Mouse (Mus musculus) urinary bladder, postnatal 36 days (tissue): ENCODE measurements around the gene Gm20388.

ENCODE experiments used
- DNase-seq, 2 experiments: peaks; one replicate each; pipeline ENCODE4 v3.0.0; 2022; ENCODE audit warnings: low spot score in 2 of 2, mixed read lengths in 1 of 2

The Gm20388 gene

DNA sequence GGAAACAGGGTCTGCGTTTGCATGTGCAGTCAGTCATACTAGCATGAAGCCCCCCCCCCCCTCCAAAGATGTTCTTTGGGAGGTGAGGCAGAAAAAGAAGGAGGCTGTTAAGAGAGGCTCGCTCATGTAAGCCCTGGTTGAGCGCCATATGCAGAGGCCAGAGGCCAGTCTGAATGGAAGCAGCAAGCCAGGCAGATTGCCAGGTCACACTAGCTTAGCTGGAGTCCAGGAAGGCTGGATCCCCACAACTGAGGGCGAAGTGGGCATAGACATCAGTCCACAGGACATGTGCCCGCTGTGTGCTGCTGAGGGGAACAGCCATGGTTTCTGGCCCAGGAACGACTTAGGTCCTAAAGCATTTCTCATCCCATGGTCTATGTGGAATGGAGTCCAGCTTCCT is 477.6 kb downstream of the Gm20388 start:
- DNase-seq = no peak

DNA sequence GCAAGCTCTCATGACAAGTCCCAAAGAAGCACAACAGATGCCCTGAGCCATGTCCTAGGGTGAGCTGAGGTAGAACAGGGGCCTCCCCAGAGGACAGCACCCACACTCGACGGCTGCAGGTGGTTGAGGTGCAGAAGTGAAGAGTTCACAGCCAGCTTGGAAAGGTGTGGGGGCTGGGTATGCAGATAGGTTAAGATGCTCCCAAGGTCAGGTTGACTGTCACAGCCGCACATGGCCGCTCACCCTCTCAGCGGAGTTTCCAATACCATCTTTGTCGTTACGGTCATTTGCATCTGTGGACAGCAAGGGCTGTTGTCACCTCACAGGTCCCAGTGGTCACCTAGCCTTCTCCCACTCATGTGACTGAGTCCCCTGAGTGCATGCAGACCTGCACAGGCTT is 480.0 kb downstream of the Gm20388 start:
- DNase-seq = no peak

DNA sequence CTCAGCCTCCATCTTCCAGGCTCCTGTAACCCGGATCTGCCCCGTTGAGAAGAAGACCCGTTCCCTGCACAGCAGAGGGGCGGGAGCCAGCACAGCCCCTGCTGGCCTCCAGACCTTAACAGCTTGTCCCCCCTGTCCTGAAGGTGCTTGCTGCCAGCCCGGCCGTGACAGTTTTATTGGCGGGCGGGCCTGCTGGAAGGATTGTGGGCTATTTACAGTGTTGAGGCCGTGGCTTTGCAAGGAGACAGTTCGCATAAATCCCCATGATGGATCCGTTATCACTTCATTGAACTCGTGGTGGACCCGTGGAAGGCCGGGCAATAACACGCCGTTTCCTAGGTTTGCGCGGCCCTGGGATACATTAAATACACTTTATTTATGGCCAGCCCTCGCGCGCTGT is 481.2 kb downstream of the Gm20388 start:
- DNase-seq = no peak

DNA sequence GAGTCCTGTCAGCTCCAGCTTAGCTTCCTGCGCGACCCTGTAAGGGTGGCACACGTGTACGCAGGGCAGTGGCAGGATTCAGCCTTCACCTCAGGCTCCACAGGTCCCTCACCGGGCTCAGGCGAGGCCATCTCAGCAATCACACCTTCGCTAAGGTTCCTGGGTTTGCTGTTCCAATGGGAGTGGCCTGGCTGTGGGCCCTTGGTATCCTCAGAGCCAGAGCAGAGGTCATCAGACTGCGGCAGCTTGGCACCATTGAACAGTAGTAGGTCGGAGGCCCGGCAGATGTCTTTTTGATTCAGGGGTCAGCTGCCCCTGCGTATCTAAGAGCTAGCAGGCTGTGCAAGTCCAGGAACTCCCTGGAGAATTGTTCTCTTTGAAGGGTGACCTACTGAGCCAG is 482.4 kb downstream of the Gm20388 start:
- no peak for DNase-seq

DNA sequence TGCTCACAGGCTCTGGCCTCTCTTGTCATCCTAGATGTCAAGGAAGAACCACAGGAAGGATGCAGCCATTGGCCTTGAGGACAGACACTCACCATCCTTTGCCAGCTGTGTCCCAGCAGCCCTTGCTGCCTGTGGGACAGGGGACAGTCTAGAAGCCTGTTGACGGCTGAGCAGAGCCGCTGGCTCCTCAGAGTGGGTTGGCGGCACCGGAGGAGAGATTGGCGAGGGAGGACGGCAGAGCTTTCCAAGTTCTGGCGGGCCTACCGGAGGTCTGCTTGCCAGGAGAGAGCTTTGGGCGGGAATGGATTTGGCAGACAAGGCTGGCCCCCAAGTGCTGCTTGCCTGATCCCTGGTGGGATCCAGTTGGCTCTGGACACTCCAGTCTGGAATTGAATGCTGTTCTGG is 483.2 kb downstream of the Gm20388 start:
- DNase-seq = no peak

DNA sequence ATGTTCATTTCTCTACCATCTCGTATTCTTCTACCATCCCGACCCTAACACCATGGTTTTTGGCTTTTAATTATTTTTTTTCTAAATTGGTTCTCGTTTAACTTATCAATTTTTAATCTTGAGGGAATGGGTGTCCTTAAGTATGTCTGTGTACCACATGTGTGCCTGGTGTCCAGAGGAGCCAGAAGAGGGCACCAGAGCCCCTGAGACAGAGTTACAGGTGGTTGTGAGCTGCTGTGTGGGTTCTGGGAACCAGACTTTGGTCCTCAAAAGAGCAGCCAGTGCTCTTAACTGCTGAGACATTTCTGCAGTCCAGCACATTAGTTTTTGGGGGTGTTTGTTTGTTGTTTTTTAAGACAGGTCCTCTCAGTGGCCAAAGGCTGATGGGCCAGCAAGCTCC is 485.3 kb downstream of the Gm20388 start:
- no peak for DNase-seq

DNA sequence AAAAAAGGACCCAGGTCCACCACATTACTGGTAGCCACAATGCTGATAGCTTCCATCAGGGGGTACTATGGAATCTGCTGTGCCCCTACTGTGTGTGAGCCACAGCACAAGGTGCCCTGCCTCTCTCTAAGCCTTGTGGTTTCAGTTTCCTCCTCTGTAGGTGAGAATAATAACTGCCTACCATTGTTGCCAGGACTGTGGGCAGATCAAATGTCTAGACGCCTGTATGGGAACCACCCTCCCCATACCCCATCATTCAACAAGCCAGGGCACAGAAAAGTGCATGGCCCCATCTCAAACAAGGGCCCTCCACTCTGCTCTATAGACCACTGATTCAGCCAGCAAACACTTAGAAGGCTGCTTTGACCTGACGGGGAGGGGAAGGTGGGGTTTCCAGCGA is 486.1 kb downstream of the Gm20388 start:
- no peak for DNase-seq

DNA sequence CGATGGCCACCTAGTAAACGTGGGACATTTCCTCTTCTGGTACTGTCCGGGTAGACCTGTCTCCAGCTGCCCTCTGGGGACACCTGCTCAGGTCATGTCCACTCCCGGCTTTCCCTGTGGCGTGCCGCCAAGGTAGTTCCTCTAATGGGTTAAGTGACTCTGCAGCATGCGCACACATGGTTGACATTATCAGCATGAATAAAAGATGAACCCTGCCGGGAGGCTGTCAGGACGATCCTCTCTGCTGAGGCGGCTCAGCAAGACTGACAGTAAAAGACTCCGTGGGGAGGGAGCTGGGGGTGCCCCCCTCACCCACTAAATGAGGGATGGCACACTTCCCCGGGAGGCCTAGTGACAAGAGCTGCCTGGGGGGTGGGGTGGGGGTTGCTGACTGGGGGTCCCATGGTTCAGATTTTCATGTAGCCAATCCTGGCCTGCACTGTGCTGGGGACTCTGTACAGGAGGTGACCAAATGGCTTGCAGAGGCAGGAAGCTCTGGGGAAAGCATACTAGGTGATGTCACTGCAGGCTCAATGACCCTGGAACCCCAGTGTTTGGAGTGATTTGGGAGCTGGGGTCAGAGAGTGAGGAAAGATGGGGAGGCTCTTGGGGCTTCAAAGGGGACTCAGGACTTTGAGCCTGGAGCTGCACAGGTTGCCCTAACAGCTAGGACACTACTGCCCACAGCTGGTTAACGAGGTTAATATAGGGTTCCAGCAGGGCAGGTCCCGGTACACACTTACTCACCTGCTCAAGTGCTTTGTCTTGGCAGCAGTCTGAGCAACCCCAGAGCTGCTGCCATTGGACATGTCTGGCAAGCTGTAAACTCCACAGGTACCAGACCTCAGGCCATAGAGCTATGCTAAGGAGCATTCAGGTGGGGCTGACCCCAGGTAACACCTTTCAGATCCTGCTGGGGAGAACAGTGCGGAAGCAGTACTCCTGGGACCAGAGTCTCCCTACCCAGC is 487.1 kb downstream of the Gm20388 start:
- DNase-seq = no peak

DNA sequence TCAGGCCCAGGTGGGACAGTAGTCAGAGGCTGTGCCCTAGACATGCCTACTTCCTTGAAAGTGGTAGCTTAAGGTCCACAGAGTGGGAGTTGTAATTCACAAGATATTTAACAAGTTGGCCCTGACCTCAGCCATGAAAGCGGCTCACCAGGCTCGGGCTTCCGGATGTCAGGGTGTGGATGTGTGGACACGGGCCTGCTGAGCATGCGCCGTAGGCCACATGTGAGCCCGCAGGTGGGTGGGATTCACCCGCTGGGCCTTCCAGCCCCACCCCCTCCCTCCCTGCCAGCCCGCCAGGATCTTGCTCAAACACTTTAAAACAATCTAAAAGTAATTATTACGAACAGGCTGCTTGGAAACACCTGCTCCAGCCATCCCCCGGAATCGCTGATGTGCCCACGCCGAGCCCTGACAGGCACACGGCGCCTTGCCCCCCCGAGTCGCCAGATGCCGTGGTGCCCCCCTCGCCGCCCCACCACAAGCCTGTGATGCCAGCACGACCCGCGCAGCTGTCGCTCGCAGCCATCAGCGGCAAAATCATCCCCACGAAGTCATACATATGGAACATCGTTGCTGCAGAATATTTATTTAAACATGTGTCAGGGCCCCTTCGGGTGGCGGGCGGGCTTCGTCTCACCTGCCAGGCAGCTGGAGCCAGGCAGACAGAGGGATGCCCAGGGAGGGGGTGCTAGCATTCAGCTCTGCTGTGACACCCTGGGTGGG is 488.7 kb downstream of the Gm20388 start:
- no peak for DNase-seq

DNA sequence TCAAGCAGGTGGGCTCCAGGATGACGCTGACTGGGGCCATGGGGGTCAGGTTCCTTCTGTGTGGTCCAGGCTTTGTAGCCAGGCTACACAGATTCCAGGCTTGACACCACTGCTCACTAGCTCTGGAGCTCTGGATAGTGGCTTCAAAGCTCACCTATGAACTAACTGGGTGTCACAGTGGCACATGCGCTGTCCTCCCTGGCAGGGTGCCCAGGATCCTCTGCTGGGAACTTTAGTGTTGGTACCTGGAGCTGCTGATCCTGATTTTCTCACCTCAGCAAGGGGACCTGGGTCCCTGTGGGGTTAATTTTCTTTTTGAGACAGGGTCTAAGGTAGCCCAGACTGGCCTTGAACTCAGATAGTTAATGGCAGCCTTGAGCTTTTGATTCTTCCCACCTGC is 490.6 kb downstream of the Gm20388 start:
- no peak for DNase-seq

DNA sequence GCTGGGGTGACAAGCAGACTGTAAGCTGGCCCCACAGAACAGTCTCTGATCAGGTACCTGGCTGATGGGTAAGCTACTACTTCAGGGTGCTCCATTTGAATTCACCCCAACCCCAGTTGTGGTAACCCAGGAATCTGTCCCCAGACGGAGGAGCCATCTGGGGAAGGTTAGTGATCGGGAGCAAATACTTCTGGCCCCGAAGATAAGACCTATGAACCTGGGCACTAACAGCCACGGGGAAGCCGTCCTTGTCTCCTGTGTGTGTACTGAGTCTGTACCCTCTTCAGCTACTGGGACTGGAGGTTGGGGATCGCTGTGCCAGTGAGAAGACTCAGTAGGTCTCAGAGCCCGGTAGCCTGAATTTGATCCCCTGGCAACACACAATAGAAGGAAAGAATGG is 491.1 kb downstream of the Gm20388 start:
- DNase-seq = no peak

DNA sequence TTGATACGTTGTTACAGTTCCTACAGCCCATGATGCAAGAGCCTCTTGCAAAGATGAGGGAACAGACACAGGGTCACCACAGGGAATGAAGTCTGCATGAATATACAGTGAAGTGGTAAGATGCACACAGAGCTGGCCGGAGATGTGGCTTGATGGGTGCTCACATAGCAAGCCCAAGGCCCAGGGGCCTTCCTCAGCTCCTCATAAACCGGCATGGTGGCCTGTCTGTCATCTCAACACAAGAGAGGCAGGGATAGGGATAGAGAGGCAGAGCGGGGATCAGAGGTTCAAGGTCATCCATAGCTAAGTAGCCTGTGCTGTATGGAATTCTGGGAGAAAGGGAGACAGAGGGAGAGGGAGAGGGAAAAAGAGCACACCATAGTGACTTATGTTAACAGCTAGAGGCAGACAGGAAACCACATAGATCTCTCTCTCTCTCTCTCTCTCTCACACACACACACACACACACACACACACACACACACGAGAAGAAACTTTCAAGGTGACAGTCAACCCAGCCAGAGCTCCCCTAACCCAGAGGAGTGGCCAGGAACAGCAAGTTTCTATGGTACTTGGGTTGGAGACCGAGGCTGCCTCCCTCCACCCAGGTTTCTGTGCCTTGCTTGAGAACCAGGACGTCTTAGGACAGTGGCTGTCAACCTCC is 493.1 kb downstream of the Gm20388 start:
- no peak for DNase-seq

DNA sequence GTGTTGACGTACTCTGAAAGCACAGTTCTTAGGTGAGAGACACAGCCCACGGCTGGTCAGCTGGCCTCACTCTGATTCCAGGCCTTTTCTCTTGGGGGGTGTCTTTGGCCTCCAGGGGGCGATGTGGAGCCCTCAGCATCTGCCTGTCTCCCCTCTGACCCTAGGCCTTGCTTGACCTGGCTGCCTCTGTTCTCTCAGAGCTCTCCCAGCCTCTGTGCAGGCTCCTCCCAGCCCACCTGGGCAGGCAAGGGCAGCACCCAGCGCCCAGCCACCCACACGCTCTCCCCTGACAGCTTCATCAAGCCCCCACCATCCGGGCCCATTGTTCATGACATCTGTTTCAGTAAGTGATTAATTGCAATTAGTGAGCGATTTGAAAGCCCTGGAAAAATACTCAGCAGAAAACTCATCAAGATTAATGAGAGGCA is 494.0 kb downstream of the Gm20388 start:
- DNase-seq = peak in 1 of 2 experiments; percentile 51

DNA sequence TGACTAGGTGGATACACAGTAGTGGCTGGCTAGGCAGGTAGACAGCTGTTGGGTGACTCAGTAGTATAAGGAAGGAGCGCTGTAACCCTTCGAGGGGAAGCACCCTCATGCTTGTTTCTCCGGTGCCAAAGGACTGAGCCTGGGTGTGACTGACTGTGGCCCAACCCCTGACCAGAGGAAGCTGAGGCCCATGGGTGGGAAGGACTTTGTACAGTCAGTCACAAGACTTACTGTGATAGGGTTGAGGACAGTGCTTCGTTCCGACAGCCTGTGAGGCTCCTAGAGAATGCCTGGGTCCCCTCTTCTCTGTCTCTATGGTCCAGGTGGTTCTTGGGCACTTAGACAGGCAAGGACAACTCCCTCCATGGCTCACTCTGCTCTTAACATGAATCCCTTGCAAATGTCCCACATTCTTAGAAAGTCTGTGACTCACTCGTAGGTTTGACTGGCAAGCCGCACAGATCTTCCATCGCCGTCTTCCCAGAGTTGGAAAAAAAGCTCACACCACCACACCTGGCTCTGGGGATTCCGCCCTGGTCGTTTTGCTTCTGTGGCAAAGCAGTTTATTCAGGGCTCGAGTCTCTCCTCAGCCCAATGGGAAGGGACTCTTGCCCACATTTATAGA is 495.5 kb downstream of the Gm20388 start:
- DNase-seq = no peak

DNA sequence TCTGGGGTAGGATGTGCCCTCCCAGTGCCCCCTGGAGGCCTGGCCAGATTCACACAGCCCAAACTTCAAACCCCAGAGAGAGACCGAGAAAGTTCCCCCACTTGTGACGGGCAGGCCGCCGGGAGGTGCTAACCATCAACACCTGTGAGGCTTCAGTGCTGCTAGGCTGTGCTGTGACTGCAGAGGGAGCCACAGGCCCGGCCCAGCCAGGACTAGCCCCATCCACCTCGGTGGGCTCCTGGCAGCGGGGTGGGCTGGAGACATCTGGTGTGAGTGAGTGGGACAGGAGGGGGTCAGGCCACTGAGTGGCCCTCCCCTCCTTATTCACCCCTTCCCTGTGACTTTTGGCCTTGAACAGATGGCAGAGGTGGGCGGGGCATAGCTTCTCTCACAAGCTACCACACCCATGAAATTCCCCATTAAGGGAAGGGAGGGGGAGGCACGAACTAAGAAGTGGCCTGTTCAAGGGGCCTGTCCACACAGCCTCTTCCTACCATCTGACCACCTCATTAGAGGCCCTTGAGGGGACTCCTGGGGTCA is 497.1 kb downstream of the Gm20388 start:
- DNase-seq = peak; percentile 41 to 69

DNA sequence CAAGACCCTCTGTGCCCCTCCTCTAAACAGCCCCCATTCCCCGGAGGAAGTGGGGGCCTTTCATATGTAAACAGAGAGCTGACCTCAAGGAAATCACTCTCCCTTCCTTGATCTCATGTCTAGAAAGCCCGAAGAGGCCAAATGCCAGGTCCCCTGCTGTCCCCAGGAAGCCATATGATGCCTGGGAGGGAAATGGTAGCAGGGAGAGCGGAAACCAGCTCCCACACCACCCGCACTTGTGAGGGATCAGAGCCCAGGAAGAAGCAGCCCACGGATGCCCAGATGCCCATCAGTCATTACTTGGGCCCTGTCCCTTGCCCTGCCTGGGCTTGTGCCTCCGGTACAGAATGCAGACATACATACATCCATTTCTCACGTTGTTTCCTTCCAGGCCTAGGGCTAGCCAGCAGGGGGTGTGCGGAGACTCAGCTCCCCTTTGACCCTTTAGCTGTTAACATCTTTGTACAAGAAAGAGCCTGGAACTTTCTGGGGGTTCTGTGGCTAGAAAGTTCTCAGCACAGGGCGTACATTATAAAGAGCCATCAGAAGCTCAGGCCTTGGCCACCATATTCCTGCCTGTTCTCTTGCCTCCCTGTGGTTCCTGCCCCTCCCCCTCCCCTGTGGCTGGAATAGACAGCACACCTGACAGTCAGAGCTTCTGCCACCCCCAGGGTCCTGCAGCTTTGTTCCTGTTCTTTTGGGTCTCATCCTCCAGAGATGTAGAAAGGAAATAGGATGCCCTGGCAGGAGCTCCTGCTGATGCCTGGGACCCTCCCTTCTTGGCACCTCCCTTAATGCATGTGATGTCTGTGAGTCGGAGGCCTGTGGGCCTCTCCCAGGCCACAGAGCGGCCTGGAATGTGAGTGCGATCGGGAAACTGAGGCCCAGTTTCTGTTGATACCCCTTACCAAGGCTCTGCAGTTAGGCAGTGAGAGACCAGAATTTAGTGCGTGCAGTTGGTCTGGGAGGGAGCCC is 497.9 kb downstream of the Gm20388 start:
- DNase-seq = no peak

DNA sequence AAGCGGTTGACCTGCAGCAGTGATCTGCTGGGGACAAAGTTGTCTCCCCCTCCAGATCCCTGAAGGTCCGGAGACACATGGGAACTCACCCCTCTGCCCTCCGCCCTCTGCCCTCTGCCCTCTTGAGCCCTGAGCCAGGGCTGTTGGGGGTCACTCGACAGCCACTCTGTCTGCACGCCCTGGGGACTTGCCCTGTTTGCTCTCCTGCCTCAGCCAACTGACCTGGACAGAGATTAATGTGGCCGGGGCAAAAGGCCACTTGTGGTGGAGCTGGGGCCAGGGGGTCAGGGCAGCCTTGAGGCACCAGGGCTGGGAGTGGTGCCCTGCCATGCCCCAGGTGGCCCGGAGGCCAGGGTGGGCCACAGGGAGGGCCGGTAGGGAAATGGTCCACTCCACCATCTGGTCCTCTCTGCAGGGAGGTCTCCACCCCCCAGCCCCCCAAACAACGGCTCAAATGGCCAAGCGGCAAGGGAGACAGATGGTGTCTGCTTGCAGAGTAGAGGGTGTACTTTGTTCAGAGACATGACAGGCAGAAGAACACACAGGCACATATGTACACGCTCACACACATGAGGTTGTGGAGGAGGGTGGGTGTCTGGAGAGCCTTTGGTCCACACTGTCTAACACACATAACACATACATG is 498.9 kb downstream of the Gm20388 start:
- DNase-seq = no peak

DNA sequence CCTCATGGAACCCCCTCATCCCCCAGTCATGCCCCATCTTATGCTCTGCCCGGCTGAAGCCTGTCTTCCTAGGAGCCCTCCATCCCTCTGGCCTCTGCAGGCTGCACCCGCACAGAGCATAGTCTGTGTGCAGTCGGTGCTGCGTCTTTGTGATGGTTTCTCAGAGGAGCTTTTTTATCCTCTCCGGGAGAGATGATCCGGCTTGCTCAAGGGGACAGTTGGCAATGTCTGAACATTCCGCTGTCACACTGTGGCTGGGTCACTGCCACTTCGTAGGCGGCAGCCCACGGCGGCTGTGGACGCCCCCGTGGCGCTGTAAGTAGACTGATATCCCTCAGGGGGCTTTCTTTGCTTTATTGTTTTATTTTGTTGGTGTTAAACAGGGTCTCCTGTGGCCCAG is 500.4 kb downstream of the Gm20388 start:
- DNase-seq = no peak

DNA sequence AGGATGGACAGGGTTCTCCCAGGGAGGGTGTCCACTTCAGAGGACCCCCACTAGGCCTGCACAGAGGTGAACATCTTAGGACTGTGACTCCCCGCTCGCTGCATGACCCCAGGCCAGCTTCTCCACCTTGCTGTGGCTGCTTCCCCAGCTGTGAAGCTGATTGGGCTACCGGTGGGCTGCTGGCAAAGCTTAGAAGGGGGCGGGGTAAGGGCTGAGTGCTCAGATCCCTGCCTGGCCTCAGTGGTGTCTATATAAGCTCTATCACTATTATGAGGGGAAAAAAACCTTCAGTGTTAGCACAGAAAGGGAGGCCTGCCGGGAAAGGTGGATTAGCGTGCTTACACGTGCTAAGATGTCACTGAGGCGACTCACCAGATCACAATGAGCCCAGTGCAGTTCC is 501.2 kb downstream of the Gm20388 start:
- no peak for DNase-seq

DNA sequence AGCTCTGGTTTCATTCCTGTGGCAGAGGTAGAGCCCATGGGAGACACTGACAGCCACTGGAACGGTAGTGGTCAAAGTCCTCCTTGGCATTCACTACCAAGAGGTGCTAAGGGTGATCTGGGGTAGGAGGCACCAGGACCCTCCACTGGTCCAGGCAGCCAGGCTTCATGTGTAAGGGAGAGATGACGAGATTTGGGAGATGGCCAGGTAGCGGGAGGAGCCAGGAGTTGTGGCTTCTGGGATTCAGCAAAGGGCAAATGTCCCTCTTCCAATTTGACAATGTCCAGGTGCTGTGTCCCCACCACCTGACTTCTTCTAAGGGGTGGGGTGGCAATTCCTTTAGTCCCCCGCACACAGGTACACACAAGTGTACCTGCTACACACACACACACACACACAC is 501.7 kb downstream of the Gm20388 start:
- no peak for DNase-seq
